Mouse (Mus musculus): ENCODE data around the gene Slain2.

Gene Slain2

DNA sequence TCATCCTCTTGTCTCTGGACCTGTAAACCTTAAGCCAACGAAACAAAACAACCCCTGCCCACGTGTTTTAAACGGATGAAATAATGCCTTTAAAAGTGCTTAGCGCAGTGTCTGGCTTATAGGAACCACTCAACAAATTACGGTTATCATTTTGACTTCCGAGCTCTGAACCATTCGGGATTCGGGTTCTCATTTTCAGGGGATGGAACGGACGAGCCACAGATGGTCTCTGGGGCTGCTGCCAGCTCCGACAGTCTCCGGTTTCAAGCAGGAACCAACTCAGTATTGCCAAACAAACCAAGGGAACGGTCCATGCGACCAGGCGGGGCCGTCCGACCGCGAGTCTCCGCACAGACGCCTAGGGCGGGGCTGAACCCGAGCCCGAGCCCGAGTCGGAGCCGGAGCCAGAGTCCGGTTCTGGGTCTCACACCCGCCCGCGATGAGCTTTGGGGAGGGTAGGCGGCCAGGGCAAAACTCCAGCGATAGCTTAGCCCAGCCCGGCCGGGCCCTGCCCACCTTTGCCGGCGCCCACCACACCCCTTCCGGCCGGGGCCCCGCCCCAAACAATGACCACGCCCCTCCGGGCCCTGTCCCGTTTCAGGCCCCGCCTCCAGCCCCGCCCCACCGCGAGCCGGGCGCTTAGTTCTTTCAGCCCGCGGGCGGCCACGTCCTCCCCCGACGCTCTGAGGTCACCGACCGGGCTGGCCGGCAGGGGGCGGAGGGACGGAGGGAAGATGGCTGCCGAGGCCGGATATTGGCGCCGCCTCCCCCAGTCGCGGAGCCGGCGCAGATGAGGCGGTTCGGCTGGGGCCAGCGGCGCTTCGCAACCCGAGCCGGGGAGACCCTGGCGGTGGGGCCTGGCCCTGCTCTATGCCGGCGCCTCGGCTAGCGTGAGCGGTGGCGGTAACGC, at the start of gene Slain2:
Slain2 (plus strand) TSS at position 657 of the 910 bp plus-strand sequence.
- DNase-seq (ENCODE audit: low spot score), result peak; percentile 99

GRCm38 (mm10) chr5:72864654-72865178, 49.4 kb upstream of the Slain2 start:
- DNase-seq (ENCODE audit: low spot score), result no peak

DNA sequence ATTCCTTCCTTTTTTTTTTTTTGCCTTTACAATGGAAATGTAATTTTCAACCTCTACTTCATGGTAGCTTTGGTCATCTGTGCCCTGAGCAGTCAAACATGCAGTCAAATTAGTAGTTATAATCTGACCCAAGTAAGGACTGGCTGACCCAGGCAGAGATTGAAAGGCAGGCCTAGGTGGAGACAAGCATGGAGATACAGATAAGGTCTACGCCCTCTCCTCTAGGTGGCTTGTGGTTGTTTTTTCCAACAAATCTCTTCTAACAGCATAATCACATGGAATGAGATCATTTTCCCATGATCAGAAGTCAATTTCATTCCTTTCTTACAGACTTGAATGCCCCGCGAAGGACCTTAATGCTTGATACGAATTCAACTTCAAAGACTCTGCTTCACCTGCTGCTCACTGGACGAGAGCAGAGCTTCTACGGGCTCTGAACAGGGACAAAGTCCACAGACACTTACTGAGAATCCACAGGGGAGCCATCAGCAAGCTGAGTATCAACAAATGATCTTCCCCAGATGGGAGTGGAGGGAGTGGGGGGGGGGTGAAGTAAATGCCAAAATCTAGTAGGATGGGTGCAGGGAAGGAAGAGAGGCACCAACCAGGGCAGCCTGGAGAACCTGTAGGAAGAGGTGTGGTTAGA, 47.7 kb upstream of the Slain2 start:
- no peak for DNase-seq (ENCODE audit: low spot score)

DNA sequence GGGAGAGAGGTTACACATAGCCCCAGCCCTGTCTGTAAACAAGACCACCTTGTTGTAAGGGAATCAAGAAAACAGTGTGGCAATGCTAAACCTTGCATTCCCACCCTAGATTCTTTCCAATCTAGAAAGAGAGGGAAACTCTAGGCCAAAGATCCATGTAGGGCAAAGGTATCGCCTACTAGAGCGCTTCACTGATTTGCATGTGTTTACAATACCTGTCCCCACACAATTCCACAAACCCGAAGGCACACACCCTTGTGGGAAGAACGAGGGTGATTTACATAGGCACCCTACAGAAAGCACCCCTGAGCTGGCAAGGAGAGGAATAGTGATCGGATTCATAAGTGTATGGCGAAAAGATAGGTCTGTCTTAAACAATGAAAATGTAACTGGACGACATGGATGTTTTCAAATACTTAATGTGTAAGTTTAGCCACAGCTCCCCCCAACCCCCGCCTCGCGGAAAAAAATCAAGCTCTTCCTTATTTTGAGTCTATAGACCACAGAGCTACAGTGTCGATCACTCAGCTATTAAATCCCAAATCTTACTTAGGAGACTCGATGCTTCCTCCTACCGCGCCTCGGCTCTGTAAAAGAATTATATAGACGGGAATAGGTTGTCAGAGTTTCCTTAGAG, 47.0 kb upstream of the Slain2 start:
- DNase-seq (ENCODE audit: low spot score), result no peak

DNA sequence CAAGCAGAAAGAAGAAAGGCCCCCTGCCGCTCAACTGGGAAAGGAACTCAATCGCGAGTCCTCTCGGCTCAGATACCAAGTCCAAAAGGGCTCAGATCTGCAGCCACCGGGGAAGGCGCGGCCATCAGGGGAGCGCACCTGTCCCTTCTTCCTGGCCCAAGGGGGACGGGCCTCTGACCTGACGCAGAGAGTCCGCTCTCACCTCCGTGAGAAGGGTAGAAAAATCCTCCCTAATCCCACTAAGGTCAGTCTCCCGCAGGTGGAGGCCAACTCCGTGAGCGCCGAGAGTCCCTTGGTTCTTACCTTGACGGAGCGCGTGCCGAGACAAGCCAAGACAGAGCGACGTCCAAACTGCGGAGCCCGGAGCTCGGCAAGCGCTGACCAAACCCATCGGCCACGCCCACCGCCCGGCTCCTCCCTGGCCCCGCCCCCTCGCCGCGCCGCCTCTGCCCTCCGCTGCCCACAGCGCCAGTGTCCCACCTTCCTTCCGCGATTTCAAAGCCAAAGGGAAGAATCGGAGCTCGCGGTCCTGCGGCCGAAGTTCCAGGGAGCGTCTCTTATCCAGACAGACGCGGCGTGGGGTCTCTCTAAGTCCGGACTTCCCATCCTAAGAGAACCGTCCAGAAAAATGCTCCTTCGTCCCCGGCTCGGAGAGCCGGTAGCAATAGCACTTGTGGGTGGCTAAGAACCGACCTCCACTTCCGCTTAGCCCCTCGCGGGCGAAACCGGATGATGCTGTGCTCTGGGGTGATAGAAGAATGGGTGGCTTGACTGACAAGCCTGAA, 45.8 kb upstream of the Slain2 start, which contains the start of gene Tec:
Tec (minus strand) TSS at position 393 of the 785 bp plus-strand sequence.
- DNase-seq (ENCODE audit: low spot score), result peak; percentile 92

DNA sequence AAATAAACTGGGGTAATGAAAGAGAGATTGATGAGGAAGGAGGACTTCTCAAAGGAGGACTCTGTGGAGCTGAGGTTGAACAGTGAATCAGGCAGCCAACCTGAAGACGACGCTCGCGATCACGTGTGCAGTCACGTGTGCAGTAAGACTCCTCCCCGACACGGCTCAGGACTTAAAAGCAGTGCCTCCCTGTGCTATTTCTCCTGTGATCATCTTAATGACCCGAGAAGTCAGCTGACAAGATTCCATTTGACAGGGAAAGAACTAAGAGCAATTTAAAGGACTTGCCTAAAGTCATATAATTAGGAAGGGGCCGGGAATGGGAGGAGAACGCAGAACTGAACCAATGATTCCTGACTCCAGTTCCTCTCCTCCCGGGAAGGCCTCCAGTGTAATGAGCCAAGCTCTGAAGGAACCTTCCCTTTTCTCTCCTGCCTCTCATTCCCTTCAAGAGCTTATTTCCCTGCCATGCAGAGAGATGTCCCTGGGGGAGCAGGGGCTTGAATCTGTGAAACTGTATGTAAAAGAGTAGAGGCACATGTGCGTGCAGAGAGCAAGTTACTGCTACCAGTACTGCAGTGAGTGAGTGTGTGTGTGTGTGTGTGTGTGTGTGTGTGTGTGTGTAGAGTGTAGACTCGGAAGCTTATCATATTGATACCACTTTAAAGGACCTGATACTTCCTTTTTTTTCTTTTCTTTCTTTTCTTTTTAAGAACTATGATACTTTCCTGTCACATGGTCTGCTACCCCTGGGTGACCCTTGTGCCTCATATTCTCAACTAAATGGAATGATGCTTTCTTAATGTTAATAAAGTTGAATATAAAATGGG, 44.1 kb upstream of the Slain2 start:
- no peak for DNase-seq (ENCODE audit: low spot score)

DNA sequence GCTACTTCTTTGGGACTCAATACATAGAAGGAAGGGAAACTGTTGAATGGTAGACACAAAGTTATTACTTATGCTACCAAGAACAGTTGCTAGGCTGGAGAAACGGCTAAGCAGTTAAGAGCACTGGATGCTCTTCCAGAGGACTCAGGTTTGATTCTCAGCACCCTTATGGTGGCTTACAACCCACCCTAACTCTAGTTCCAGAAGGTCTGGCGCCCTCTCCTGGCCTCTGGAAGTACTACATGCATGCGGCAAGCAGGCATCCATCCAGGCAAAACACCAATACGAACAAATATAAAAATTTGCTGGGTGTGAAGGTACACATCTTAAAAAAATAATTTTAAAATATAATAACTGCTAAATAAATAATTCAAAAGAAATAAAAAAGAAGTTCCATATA, 43.0 kb upstream of the Slain2 start:
- DNase-seq (ENCODE audit: low spot score), result no peak

GRCm38 (mm10) chr5:72879736-72880135, 34.4 kb upstream of the Slain2 start:
- DNase-seq (ENCODE audit: low spot score), result no peak

- no peak for DNase-seq (ENCODE audit: low spot score)
Measured at GRCm38 (mm10) chr5:72881748-72882411, 32.2 kb upstream of the Slain2 start.

DNA sequence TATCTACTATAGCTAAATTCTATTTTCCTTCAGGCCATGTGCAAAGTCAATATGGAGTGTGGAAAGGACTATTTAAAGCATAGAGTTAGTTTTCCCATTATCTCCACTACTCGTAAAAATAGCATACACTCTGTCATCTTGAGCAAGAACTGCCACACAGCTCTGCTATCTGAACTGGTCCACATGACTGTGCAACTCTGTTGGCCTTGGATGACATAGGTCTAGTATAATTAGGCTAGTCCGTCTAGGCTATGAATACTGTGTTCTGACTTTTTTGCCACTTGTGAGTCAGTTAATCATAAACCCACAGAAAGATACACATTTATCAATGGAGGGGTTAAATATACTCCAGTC, 31.7 kb upstream of the Slain2 start:
- DNase-seq (ENCODE audit: low spot score), result no peak

GRCm38 (mm10) chr5:72883706-72884105, 30.4 kb upstream of the Slain2 start:
- DNase-seq (ENCODE audit: low spot score), result no peak

DNA sequence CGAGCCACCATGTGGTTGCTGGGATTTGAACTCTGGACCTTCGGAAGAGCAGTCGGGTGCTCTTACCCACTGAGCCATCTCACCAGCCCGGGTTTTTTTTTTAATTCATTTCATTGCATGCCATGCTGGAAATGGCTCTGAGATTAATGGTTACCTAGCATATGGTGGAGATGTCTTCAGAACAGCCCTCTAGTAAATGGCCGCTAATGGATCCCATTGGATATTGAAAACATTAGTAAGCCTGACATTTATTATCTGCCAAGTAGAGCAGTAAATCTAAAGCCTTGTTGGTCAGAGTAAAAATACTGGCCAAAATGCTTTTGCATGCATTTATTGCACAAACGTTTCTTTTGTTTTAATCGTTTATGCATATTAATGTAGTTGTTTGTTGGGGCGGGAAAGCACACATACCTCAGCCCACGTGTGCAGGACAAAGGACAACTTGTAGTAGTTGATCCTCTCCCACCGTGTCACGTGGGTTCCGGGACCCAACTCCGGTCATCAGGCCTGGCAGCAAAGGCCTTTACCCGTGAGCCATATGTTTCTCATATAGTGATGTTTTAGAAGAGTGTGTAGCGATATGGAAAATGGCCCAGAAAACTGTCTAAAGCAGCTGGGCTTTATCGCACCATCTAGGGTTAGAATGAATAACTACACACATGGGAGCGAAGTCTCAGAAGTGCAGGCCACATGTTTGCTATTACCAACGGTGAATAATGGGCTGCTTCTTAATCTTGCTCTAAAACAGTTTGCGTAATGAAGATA, 27.5 kb upstream of the Slain2 start:
- no peak for DNase-seq (ENCODE audit: low spot score)

GRCm38 (mm10) chr5:72888260-72888659, 25.8 kb upstream of the Slain2 start:
- no peak for DNase-seq (ENCODE audit: low spot score)

DNA sequence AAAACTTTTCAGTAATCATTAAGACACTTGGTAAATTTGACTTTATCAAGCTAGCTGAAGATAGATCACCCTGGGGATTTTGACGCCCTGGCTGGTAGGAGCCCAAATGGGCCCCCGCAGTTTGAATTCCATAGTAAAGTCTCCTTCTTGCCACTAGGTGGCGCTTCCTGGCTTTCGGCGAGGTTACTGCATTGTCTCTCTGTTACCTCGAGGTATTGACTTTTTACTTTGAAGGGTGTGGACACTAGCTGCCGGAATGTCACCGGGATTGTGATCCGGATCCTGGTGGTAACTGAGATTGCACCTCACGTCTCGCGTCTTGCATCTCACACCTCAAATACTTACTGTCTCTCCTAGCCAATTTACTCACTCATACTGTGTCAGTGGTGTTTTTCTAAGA, 22.6 kb upstream of the Slain2 start:
- peak; percentile 40 for DNase-seq (ENCODE audit: low spot score)

- DNase-seq (ENCODE audit: low spot score), result no peak
Measured at GRCm38 (mm10) chr5:72893987-72894386, 20.1 kb upstream of the Slain2 start.

DNA sequence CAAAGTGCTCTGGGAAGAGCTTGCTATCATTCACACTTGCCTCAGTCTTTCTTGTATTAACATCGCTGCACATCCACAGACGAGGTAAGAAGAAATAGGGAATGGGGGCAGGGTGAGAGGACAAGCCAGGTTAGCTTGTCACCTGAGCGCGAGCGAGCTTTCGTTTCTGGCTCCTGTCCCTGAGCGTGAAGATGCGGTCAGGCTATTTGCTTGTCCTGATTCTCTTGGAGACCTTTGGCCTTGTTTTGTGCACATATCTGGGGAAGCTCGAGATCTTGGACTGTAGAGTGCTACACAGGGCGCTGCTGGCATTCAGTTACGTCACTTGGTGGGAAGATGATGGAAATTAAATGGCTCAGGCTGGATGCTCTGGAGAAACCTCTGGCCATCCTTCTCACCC, 18.8 kb upstream of the Slain2 start:
- DNase-seq (ENCODE audit: low spot score), result no peak

GRCm38 (mm10) chr5:72896478-72897279, 17.4 kb upstream of the Slain2 start:
- no peak for DNase-seq (ENCODE audit: low spot score)

DNA sequence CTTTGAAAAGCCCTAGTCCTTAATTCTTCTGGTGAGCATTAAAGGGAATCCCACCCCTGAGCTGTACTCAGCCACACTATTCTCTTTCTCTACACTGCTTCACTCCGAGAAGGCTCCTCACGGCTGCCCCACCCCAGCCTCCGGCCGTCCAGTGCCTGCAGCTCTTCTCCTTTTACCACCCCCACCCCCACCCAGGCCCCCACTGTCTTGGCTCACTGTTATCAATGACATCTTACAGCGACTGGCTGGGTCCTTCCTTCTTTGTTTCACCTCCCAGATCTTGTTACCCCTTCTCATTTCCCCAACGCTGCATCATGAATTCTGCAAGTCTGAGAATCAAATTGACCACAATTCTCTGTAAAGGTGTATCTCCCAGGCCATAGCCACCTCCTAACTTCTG, 16.1 kb upstream of the Slain2 start:
- DNase-seq (ENCODE audit: low spot score), result no peak

DNA sequence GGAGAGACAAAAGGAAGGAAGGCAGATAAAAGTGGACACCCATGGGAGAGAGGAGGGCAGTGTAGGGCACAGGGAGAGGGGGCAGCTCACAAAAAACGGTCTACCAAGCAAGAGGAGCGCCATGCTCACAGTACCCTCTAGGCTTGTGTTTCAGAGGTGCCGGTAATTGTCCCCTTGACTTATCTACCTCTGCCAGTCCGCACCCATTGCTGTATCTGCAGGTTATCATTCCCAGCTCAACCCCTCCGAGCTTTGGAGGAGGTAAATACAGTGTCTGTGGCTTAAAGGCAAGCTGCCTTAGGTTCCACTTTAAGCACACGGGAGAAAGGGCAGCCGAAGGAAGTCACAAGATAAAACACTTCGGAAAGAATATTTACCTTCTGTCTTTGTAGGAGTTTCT, 14.8 kb upstream of the Slain2 start:
- no peak for DNase-seq (ENCODE audit: low spot score)
